Mouse (Mus musculus): ENCODE results near the gene Riox2. TPM values are rescaled to one million over a fixed set of nuclear protein-coding genes. Genes with fewer than 3 reads are reported as not detected.

Gene Riox2
- total RNA-seq, 2 experiments from 2014 or later: 12.7 to 15.9 TPM

DNA sequence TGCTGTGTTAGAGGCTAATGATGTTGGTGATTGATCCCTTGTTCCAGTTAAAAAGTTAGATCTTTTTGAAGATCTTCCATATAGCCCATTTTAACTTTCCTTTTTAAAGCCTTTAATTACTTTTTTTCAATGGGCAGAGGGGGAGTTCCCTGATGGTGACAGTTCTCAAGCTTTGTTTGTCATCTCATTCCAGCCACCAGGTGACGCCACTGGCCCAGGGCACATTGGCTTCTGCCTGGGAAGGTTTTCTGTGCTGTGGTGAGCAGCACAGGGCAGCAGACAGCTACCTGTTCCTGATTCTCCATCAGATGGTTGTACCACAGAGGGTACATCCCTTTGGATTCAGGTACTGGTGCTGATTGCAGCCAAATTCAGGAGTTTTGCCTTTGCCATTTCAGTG lies 3.2 kb downstream of the Riox2 start:
- H3K27ac ChIP-seq: no peak overlapping the region
- TF ChIP-seq CTCF (IDR thresholded peaks at IDR 0.05): peak; percentile 88
- no peak overlapping the region for H3K4me3 ChIP-seq
- intact Hi-C loops (cut with DNase I): loop anchor here (1.0 to 5.0 kb wide), 3 partner anchors 54 to 143 kb away; partner anchors contain the start of gene Crybg3
- peak; percentile 43 to 67 for DNase-seq (ENCODE audit: extremely low spot score in 1 of 2, low spot score in 2 of 2)

DNA sequence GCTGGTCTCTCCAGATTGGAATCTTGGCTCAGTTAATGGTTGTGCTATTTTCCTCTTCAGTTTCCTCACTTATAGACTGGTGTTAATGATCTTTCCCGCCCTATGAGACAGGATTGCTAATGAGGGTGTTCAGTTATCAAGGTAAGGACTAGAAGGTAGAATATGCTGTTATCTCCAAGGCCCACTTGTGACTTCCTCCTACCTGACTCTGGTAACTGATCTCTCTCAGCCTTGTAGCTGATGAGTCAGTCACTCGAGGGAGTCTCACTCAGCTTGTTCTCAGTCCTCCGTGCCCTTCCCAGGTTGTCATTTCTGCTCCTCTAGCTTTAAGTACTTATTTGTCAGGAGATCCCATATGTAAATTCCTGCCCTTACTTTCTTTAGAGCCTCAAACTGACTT lies 6.4 kb downstream of the Riox2 start:
- TF ChIP-seq CTCF (IDR thresholded peaks at IDR 0.05): no peak
- no peak overlapping the region for H3K4me3 ChIP-seq
- no peak for DNase-seq (ENCODE audit: extremely low spot score in 1 of 2, low spot score in 2 of 2)
- intact Hi-C loops (cut with DNase I): no loop called here
- H3K27ac ChIP-seq: no peak overlapping the region

DNA sequence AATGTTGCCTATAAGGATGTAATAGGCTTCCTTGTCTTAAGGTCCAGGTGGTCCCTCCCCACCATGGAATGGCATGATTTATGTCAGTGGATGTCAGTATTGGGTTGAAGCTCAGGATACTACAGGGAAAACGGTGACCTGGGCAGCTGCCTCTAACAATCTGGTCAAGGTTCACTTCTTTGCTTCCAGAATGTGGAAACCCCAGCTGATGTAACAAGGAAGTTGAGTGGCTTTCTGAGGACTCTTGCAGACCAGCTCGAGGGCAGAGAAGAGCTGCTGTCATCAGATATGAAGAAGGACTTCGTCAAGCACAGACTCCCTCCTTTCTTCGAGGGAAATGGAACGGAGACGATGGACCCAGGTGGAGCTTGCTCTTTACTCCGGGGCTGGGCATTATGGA lies 15.7 kb downstream of the Riox2 start:
- intact Hi-C loops (cut with DNase I): no loop called here
- no peak overlapping the region for H3K4me3 ChIP-seq
- no peak overlapping the region for H3K27ac ChIP-seq
- no peak for DNase-seq (ENCODE audit: extremely low spot score in 1 of 2, low spot score in 2 of 2)
- TF ChIP-seq CTCF (IDR thresholded peaks at IDR 0.05): no peak

DNA sequence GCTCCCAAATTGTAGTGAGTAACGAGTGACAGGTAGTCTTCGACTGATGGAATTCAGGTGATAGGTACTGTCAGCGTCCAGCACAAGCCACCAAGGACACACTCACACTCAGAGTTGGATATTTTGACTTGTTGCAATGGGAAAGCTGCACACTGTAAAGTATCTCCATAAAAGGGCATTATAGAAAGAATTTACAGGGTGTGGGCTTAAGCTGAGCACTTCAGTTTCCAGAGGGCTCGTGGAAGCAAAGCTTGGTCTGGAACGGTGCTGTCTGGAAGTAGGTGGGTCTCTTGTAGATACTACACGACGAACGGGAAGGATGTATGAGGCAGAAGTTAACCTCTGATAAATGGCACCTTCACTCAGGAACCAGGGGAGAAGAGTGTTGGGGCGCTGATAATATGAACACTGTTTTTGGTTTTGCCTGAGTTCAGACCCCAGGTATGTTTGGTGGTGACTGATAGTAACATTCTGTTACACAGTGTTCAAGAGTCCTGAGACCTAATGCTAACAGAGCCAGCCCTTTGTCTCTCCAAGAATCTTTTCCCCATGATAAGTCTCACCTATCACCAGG lies 16.5 kb downstream of the Riox2 start:
- no peak overlapping the region for H3K27ac ChIP-seq
- no peak for TF ChIP-seq CTCF (IDR thresholded peaks at IDR 0.05)
- DNase-seq (ENCODE audit: extremely low spot score in 1 of 2, low spot score in 2 of 2): no peak
- H3K4me3 ChIP-seq: no peak overlapping the region
- intact Hi-C loops (cut with DNase I): no loop called here

DNA sequence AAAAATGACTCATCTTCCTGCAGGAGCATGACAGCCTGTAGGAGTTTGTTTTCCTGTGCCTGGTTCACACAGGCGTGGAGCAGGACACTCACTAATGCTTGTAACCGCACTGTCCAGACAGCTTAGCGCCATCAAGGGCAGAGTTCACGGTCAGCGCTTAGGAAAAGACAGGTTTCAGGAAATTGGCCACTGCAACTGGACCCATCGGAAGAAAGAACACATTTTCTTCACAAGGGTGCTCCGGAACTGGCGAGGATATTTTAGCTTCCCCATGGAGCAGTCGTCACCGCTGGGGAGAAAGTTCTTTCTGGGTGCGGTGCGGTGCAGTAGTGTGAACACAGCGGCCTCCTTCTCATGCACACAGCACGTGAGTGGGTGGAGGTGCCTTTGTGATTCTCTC lies 21.6 kb downstream of the Riox2 start:
- Histone ChIP-seq H3K4me3 (no peak overlapping the region), H3K27ac (no peak overlapping the region)
- intact Hi-C loops (cut with DNase I): no loop called here
- no peak for DNase-seq (ENCODE audit: extremely low spot score in 1 of 2, low spot score in 2 of 2)
- TF ChIP-seq CTCF (IDR thresholded peaks at IDR 0.05): no peak

DNA sequence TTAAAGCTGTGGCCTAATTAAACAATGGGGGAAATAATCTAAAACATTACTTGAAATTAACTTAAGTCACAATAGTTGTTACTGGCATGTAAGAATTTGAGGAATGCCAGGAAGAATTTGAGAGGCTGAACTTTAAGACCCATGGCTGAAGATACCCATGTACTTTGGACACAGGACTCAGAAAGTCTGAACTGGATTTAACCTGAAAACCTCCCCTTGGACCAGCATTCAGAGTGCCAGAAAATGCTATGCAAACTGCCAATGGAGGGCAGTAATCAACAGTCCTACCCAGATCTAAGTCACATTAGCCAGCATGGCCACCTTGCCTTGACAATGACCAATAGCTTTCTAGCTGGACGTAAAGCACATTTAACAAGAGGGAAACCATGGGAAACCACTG lies 26.4 kb downstream of the Riox2 start:
- DNase-seq (ENCODE audit: extremely low spot score in 1 of 2, low spot score in 2 of 2): no peak
- intact Hi-C loops (cut with DNase I): no loop called here
- Histone ChIP-seq H3K4me3 (no peak overlapping the region), H3K27ac (no peak overlapping the region)
- no peak for TF ChIP-seq CTCF (IDR thresholded peaks at IDR 0.05)

DNA sequence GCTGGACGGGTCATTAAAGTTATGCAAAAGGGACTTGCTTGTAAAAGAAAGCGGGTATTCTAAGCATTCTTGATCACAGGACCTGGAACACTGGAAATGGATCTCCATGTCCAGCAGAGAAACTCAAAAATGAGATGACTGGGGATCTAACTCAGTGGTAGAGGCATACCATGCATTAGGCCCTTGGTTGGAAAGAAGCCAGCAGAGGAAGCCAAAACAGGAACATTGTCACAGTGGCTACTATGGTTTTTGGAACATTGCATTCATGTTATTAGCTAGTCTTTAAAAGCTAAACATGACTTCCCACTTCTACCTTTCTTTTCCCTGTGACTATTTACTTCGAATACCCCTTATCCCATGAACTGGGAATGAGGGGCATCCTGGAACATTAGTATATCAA lies 27.6 kb downstream of the Riox2 start:
- intact Hi-C loops (cut with DNase I): no loop called here
- Histone ChIP-seq H3K4me3 (no peak overlapping the region), H3K27ac (no peak overlapping the region)
- no peak for DNase-seq (ENCODE audit: extremely low spot score in 1 of 2, low spot score in 2 of 2)
- no peak for TF ChIP-seq CTCF (IDR thresholded peaks at IDR 0.05)

DNA sequence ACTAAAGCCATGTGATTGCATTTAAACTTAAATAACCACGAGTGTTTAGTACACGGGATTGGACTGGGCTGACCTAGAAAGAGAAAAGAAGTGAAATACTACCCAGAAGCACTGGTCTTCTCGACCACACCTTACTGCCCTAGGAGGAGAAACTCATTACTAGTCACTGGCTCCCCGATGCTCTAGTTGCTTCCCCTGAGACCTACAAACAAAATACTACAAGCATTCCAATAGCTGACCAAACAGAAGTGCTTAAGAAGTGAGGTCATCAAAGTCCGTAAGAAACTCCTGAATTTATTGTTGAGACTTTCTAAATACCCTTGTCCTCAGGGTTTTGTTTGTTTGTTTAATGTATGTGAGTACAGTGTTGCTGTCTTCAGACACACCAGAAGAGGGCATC lies 38.3 kb downstream of the Riox2 start:
- no peak for TF ChIP-seq CTCF (IDR thresholded peaks at IDR 0.05)
- no peak for DNase-seq (ENCODE audit: extremely low spot score in 1 of 2, low spot score in 2 of 2)
- intact Hi-C loops (cut with DNase I): no loop called here
- Histone ChIP-seq H3K4me3 (no peak overlapping the region), H3K27ac (no peak overlapping the region)

DNA sequence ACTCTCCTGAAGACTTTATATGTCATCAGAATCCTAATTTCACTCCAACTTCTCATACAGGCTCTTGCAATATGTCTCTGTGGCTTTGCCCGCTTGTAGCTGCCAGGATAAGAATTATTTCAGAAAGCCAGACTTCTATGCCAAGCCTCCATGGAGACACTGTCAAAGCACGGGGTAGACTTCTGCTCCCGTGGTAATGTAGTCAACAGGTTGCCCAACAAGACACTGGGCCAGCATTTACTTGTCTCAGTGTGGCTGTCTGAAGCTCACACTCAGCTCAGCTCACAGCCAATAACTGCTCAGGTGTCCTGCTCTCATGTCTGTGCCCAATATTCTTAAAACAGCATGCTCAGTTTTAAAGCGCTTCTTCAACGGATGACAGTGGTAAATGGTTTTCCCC lies 43.6 kb downstream of the Riox2 start:
- intact Hi-C loops (cut with DNase I): no loop called here
- no peak for DNase-seq (ENCODE audit: extremely low spot score in 1 of 2, low spot score in 2 of 2)

DNA sequence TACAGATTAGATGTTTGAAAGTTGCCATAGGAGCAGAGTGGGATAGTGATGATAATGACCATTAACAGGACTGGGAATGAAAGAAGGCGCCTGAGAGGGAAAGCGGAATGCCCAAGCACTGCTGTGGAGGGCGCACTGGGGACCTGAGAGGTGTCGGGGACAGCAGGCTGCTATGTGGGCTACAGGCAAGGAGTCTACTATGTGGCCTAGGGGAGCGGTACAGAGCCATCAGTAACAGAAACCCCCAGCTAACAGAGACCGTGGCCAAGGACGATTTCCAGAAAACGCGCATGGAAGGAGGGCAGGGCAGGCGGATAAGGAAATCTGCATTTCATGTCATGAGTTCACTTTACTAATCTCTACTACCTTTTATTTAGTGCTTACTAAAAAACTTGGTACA lies 45.4 kb downstream of the Riox2 start:
- DNase-seq (ENCODE audit: extremely low spot score in 1 of 2, low spot score in 2 of 2): no peak
- no peak overlapping the region for H3K4me3 ChIP-seq
- intact Hi-C loops (cut with DNase I): no loop called here
- H3K27ac ChIP-seq: no peak overlapping the region
- TF ChIP-seq CTCF (IDR thresholded peaks at IDR 0.05): no peak

More for the DNA sequence above, 43.6 kb downstream of the Riox2 start:
- Histone ChIP-seq H3K27ac (no peak overlapping the region), H3K4me3 (no peak overlapping the region)
- no peak for TF ChIP-seq CTCF (IDR thresholded peaks at IDR 0.05)

DNA sequence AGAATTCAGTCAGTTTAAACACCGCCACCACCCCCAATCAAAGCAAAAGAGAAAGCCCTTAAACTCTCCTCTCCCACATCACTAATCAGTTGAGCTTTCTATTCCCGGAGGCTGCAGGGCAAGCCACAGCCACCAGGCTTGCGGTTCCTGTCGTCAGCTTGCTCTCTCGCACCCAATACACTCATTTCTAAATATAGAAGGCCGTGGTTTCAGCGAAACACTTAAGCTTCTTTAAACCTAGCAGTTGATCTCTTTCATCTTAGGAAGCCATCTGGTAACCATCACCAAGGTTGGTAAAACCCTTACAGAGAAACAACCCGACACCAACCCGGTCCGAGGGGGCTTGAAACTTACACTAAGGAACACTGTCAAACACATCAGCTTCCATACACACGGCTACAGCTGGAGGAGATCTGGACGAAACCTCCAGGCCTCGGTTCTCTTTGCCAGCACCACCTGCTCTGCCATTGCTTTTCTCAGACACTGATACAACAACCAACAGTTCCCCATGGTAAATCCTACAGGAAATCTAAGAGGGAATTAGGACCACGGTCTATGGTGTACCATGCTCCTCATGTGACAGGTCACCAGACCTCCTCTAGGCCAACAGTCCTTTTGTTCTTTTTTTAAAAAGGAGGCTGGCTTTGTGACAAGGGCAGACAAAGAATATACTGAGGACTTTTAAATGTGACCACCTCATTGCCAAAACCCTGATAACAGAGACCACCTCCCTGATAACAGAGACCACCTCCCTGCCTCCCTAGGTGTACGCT lies 46.1 kb downstream of the Riox2 start:
- no peak overlapping the region for H3K27ac ChIP-seq
- intact Hi-C loops (cut with DNase I): no loop called here
- TF ChIP-seq CTCF (IDR thresholded peaks at IDR 0.05): no peak; the same call in 1 of the 2 replicates
- no peak for DNase-seq (ENCODE audit: extremely low spot score in 1 of 2, low spot score in 2 of 2)
- H3K4me3 ChIP-seq: no peak overlapping the region

DNA sequence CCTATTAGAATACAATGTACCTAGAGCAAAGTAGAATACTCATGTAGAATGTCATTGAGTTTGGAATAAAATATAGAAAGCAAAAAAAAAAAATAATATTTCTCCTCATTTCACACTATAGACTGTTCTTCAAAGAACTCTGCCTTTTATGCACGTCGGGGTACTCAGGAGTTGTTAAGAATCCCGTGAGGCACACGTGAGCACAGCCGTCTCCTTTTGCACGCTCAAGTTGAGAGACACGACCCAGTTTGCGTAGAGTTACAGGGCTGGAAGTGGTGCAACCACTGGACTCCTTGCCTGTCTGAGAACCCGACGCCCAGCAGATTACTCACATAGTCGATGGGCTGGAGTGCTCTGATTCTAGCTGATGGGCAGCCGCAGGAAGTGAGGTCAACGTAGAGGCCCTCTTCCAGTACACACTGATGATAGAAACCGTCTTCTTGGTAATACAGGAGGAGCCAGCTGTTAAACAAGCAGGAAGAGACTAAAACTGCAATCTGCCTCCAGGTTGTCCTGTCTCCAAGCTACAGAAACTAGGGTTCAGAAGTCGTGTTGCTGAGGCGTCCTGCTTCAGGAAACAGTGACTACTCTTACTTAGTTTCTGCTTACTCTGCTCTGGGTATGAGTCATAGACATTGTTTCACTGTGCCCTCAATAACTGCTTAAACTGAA lies 50.3 kb downstream of the Riox2 start:
- TF ChIP-seq CTCF (IDR thresholded peaks at IDR 0.05): no peak
- Histone ChIP-seq H3K4me3 (no peak overlapping the region), H3K27ac (no peak overlapping the region)
- no peak for DNase-seq (ENCODE audit: extremely low spot score in 1 of 2, low spot score in 2 of 2)
- intact Hi-C loops (cut with DNase I): no loop called here

Measured in left cerebral cortex, adult 2 months (tissue).